Mouse (Mus musculus) kidney, postnatal 0 days (tissue): ENCODE measurements around the gene Vmn1r3. TPM values are rescaled to one million over a fixed set of nuclear protein-coding genes. Genes with fewer than 3 reads are reported as not detected.
"Not testable (repeated sequence)": the region's sequence is repeated elsewhere in the genome, so short reads cannot be mapped to it uniquely, and the experiment has no call there.

Experiments used
- ATAC-seq: fragments of 200-750 bp; cut with Nextera tagmentation; replicated peaks from 2 replicates; pipeline ENCODE4 v1.8.0; 2017; ENCODE audit warnings: low read depth, moderate number of reproducible peaks, moderate TSS enrichment, moderate library complexity; ENCODE audit not compliant: low FRiP score
- DNase-seq: peaks from one replicate; pipeline ENCODE4 v3.0.0-alpha.2; 2016; ENCODE audit warnings: low spot score
- H3K27ac ChIP-seq: fragments of 300-500 bp; sonication (generic); 2 replicates; pipeline ENCODE4 v1.5.1; 2014; ENCODE audit warnings: mild to moderate bottlenecking
- H3K27me3 ChIP-seq: fragments of 300-500 bp; sonication (generic); 2 replicates; pipeline ENCODE4 v1.6.1; 2014; ENCODE audit warnings: low read length, mixed read lengths; ENCODE audit not compliant: insufficient read depth
- H3K36me3 ChIP-seq: fragments of 300-500 bp; sonication (generic); 2 replicates; pipeline ENCODE4 v1.6.1; 2014; ENCODE audit warnings: low read length, mixed read lengths; ENCODE audit not compliant: insufficient read depth
- H3K4me1 ChIP-seq: fragments of 300-500 bp; sonication (generic); replicated peaks from 2 replicates; pipeline ENCODE4 v1.6.1; 2014; ENCODE audit warnings: antibody characterized with exemption, low read length, mixed read lengths; ENCODE audit not compliant: insufficient read depth
- H3K4me2 ChIP-seq: fragments of 300-500 bp; sonication (generic); 2 replicates; pipeline ENCODE4 v1.6.1; 2014; ENCODE audit warnings: mild to moderate bottlenecking, low read length, moderate library complexity, mixed read lengths
- H3K4me3 ChIP-seq: fragments of 300-500 bp; sonication (generic); replicated peaks from 2 replicates; pipeline ENCODE4 v1.5.1; 2014; ENCODE audit warnings: low read depth, low read length
- H3K9ac ChIP-seq: fragments of 300-500 bp; sonication (generic); 2 replicates; pipeline ENCODE4 v1.6.1; 2014; ENCODE audit warnings: low read depth, low read length
- H3K9me3 ChIP-seq: fragments of 300-500 bp; sonication (generic); replicated peaks from 2 replicates; pipeline ENCODE4 v1.6.1; 2016; ENCODE audit warnings: low read length, inconsistent platforms, mixed read lengths
- CTCF ChIP-seq: IDR thresholded peaks from 2 replicates; pipeline ENCODE4 v1.5.1; 2016; ENCODE audit warnings: antibody characterized with exemption, low read depth, mild to moderate bottlenecking, moderate library complexity
- WGBS: fragments of 180-500 bp; shearing (Covaris S2); extraction: QIAGEN DNeasy Blood & Tissue Kit; methylation state at CpG from one replicate; pipeline ENCODE4 v1.1.7; 2014; 5-methylcytosine and 5-hydroxymethylcytosine counted together
- polyA plus RNA-seq: library from polyadenylated mRNA; unstranded; fragments of >200 nt; fragmentation: Nextera tagmentation; extraction: Ambion mirVana; gene quantifications from 2 replicates; pipeline ENCODE4 v1.2.1, GENCODE M21; 2015

Gene Vmn1r3
- polyA plus RNA-seq, 1 experiment from 2014 or later, result not detected

- ATAC-seq, H3K9ac ChIP-seq, DNase-seq, H3K27me3 ChIP-seq, H3K4me2 ChIP-seq, H3K36me3 ChIP-seq, H3K9me3 ChIP-seq, H3K4me3 ChIP-seq, H3K4me1 ChIP-seq, H3K27ac ChIP-seq: not testable (repeated sequence)
- WGBS, result 96% methylated on average over 4 of the region's 8 CpGs
Observed at GRCm38 (mm10) chr4:3175756-3176155, 9.4 kb downstream of the Vmn1r3 start.

DNA sequence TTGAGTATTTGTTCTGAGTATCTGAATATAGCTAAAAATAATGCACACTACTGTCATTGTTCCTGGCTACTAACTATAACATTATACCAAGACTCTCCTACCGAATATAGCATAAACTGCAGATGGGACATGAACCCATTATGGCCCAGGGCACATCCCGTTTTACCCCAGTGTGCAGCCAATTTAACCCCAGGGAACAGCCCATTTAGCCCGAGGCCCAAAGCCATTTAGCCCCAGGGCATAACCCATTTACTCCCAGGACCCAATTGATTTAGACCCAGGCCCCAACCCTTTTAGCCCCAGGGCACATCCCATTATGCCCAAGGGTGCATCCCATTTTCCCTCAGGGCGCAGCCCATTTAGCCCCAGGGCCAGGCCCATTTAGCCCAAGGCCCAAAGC lies 10.6 kb downstream of the Vmn1r3 start:
- not testable (repeated sequence) for H3K4me2 ChIP-seq, H3K27me3 ChIP-seq, DNase-seq, H3K9ac ChIP-seq, H3K27ac ChIP-seq, ATAC-seq, H3K36me3 ChIP-seq, H3K4me1 ChIP-seq, H3K4me3 ChIP-seq, H3K9me3 ChIP-seq
- WGBS, result 85% methylated on average over 4 of the region's 4 CpGs

GRCm38 (mm10) chr4:3167020-3167419 lies 18.1 kb downstream of the Vmn1r3 start, which contains the start of gene Vmn1r2:
TSS of gene Vmn1r2 (plus strand) at chr4:3167320.
- H3K4me3 ChIP-seq, ATAC-seq, H3K4me1 ChIP-seq, H3K36me3 ChIP-seq, H3K4me2 ChIP-seq, H3K9me3 ChIP-seq, DNase-seq, H3K9ac ChIP-seq, H3K27ac ChIP-seq, H3K27me3 ChIP-seq: not testable (repeated sequence)
- WGBS, result no CpG with 5 or more reads among the region's 1 CpGs

- Histone ChIP-seq H3K4me3 (no peak overlapping the region), H3K9ac (no peak overlapping the region), H3K4me1 (no peaks in the 10 kb centered on the region), H3K27ac (no peak overlapping the region), H3K27me3 (no peaks in the 10 kb centered on the region), H3K4me2 (no peak overlapping the region), H3K36me3 (no peaks in the 10 kb centered on the region), H3K9me3 (no peaks in the 10 kb centered on the region; the same call in 1 of the 2 replicates)
- DNase-seq, result no peak
- ATAC-seq, result no peak; the same call in 1 of the 2 replicates
- WGBS, result 98% methylated on average over 4 of the region's 4 CpGs
- no peak for TF ChIP-seq CTCF
Observed at GRCm38 (mm10) chr4:3165046-3165445, 20.1 kb downstream of the Vmn1r3 start.

DNA sequence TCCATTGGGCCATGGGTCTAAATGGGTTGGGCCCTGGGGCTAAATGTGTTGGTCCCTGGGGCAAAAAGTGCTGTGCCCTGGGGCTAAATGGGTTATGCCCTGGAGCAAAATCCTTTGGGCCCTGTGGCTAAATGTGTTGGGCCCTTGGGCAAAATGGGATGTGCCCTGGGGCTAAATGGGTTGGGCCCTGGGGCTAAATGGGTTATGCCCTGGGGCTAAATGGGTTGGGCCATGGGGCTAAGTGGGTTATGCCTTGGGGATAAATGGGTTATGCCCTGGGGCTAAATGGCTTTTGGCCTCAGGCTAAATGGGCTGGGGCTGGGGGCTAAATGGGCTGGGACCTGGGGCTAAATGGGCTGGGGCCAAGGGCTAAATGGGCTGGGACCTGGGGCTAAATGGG lies 20.7 kb downstream of the Vmn1r3 start:
- not testable (repeated sequence) for H3K4me3 ChIP-seq, H3K4me1 ChIP-seq, H3K4me2 ChIP-seq, H3K27me3 ChIP-seq, H3K9me3 ChIP-seq, H3K9ac ChIP-seq, ATAC-seq, H3K36me3 ChIP-seq, DNase-seq, H3K27ac ChIP-seq

DNA sequence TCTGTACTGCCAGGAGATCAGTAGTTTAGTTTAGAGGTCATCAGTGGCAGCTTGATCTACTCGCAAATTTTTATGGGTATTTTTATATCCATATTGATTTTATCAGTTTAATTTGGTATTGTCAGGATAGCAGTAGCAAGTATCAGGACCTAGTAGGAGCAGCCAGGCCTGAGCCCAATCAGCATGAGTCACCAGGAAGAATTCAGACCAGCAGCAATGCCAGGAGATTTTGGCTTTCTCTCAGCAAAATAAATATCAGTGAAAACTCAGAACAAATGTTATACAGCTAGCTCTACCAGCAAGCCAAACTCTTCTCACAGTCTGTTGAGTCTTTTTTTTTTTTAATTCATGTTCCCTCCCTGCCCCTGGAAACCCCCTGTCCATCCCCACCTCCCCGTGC lies 31.8 kb downstream of the Vmn1r3 start:
- H3K27me3 ChIP-seq, H3K4me2 ChIP-seq, H3K9ac ChIP-seq, DNase-seq, H3K4me1 ChIP-seq, H3K27ac ChIP-seq, ATAC-seq, H3K4me3 ChIP-seq, H3K9me3 ChIP-seq, H3K36me3 ChIP-seq: not testable (repeated sequence)
- WGBS, result 67% methylated on average over 2 of the region's 2 CpGs

GRCm38 (mm10) chr4:3147926-3148325 lies 37.2 kb downstream of the Vmn1r3 start:
- not testable (repeated sequence) for H3K4me1 ChIP-seq, ATAC-seq, H3K27me3 ChIP-seq, H3K4me2 ChIP-seq, H3K27ac ChIP-seq, DNase-seq, H3K9me3 ChIP-seq, H3K4me3 ChIP-seq, H3K9ac ChIP-seq, H3K36me3 ChIP-seq
- no CpG with 5 or more reads among the region's 3 CpGs for WGBS

Other genes starting within 250 kb of the Vmn1r3 start
- not detected in 2 replicates for gene Vmn1r2, start 18.0 kb downstream of the Vmn1r3 start, polyA plus RNA-seq